Mouse (Mus musculus) kidney, embryonic 16.5 days (tissue): Measurements from ENCODE around the gene Bbof1. TPM values are rescaled to one million over a fixed set of nuclear protein-coding genes. Genes with fewer than 3 reads are reported as not detected.

Experiments used
- ATAC-seq: fragments of 200-750 bp; cut with Nextera tagmentation; 2 replicates; pipeline ENCODE4 v1.8.0; 2017; ENCODE audit warnings: moderate TSS enrichment; ENCODE audit not compliant: low FRiP score, low TSS enrichment
- H3K27ac ChIP-seq: fragments of 300-500 bp; sonication (generic); 2 replicates; pipeline ENCODE4 v1.5.1; 2014; ENCODE audit warnings: low read length
- H3K27me3 ChIP-seq: fragments of 300-500 bp; sonication (generic); 2 replicates; pipeline ENCODE4 v1.6.1; 2014; ENCODE audit warnings: low read length, control low read depth, mixed read lengths; ENCODE audit not compliant: insufficient read depth
- H3K36me3 ChIP-seq: fragments of 300-500 bp; sonication (generic); 2 replicates; pipeline ENCODE4 v1.6.1; 2014; ENCODE audit warnings: low read length, control low read depth, mixed read lengths; ENCODE audit not compliant: insufficient read depth
- H3K4me1 ChIP-seq: fragments of 300-500 bp; sonication (generic); 2 replicates; pipeline ENCODE4 v1.6.1; 2014; ENCODE audit warnings: low read length, control low read depth, mixed read lengths; ENCODE audit not compliant: insufficient read depth
- H3K4me2 ChIP-seq: fragments of 300-500 bp; sonication (generic); replicated peaks from 2 replicates; pipeline ENCODE4 v1.6.1; 2014; ENCODE audit warnings: low read depth, low read length
- H3K4me3 ChIP-seq: fragments of 300-500 bp; sonication (generic); 2 replicates; pipeline ENCODE4 v1.5.1; 2014; ENCODE audit warnings: mild to moderate bottlenecking, low read length
- H3K9ac ChIP-seq: fragments of 300-500 bp; sonication (generic); replicated peaks from 2 replicates; pipeline ENCODE4 v1.6.1; 2014; ENCODE audit warnings: low read length
- H3K9me3 ChIP-seq: fragments of 300-500 bp; sonication (generic); 2 replicates; pipeline ENCODE4 v1.6.1; 2016; ENCODE audit warnings: low read length, control low read depth
- WGBS: fragments of 180-500 bp; shearing (Covaris S2); extraction: QIAGEN DNeasy Blood & Tissue Kit; methylation state at CpG from one replicate; pipeline ENCODE4 v1.1.7; 2014; 5-methylcytosine and 5-hydroxymethylcytosine counted together
- polyA plus RNA-seq: library from polyadenylated mRNA; unstranded; fragments of >200 nt; fragmentation: Nextera tagmentation; extraction: Ambion mirVana; gene quantifications from 2 replicates; pipeline ENCODE4 v1.2.1, GENCODE M21; 2015

Gene Bbof1
- polyA plus RNA-seq, 1 experiment from 2014 or later = 1.5 TPM

- no peaks in the 10 kb centered on the region for H3K9me3 ChIP-seq
- peaks cover 3% of the 10 kb centered on the region; the same call in 1 of the 2 replicates for H3K36me3 ChIP-seq
- H3K4me3 ChIP-seq = no peak overlapping the region
- no peak overlapping the region for H3K4me2 ChIP-seq
- H3K27ac ChIP-seq = no peak overlapping the region
- H3K4me1 ChIP-seq = no peaks in the 10 kb centered on the region
- H3K27me3 ChIP-seq = no peaks in the 10 kb centered on the region
- H3K9ac ChIP-seq = no peak overlapping the region
- ATAC-seq = no peak
- WGBS = 71% methylated on average over 5 of the region's 5 CpGs
Observed at GRCm38 (mm10) chr12:84384644-84385081, 24.2 kb upstream of the Bbof1 start.

- no peaks in the 10 kb centered on the region for H3K27me3 ChIP-seq
- no peak for ATAC-seq
- H3K9ac ChIP-seq = no peak overlapping the region
- 88% methylated on average over 4 of the region's 4 CpGs for WGBS
- no peak overlapping the region for H3K27ac ChIP-seq
- H3K4me2 ChIP-seq = no peak overlapping the region
- no peaks in the 10 kb centered on the region for H3K4me1 ChIP-seq
- H3K36me3 ChIP-seq = peaks cover 3% of the 10 kb centered on the region; the same call in 1 of the 2 replicates
- H3K4me3 ChIP-seq = no peak overlapping the region
- no peaks in the 10 kb centered on the region for H3K9me3 ChIP-seq
Observed at GRCm38 (mm10) chr12:84385408-84385807, 23.5 kb upstream of the Bbof1 start.

GRCm38 (mm10) chr12:84388097-84388496 is 20.8 kb upstream of the Bbof1 start:
- no peak for ATAC-seq
- WGBS = 78% methylated on average over 8 of the region's 8 CpGs

GRCm38 (mm10) chr12:84388774-84389400 is 20.0 kb upstream of the Bbof1 start:
- ATAC-seq = no peak
- Histone ChIP-seq H3K4me1 (no peaks in the 10 kb centered on the region), H3K9ac (no peak overlapping the region), H3K27ac (no peak overlapping the region), H3K36me3 (0 out of 2 replicates have a peak, but pooled peaks cover 3% of the 10 kb centered on the region), H3K9me3 (no peaks in the 10 kb centered on the region), H3K27me3 (no peaks in the 10 kb centered on the region), H3K4me3 (no peak overlapping the region), H3K4me2 (no peak overlapping the region)
- 67% methylated on average over 14 of the region's 14 CpGs for WGBS

More at GRCm38 (mm10) chr12:84388097-84388496, 20.8 kb upstream of the Bbof1 start:
- Histone ChIP-seq H3K4me3 (no peak overlapping the region), H3K27ac (no peak overlapping the region), H3K9ac (no peak overlapping the region), H3K9me3 (no peaks in the 10 kb centered on the region), H3K4me2 (no peak overlapping the region), H3K36me3 (peaks cover 2% of the 10 kb centered on the region; the same call in 1 of the 2 replicates), H3K4me1 (no peaks in the 10 kb centered on the region), H3K27me3 (no peaks in the 10 kb centered on the region)

GRCm38 (mm10) chr12:84390336-84390735 is 18.5 kb upstream of the Bbof1 start:
- Histone ChIP-seq H3K9me3 (no peaks in the 10 kb centered on the region), H3K9ac (no peak overlapping the region), H3K4me1 (no peaks in the 10 kb centered on the region), H3K36me3 (0 out of 2 replicates have a peak, but pooled peaks cover 3% of the 10 kb centered on the region), H3K4me3 (no peak overlapping the region), H3K27ac (no peak overlapping the region), H3K4me2 (no peak overlapping the region), H3K27me3 (no peaks in the 10 kb centered on the region)
- no peak for ATAC-seq
- WGBS = 80% methylated on average over 6 of the region's 6 CpGs

- no peak overlapping the region for H3K4me2 ChIP-seq
- no peaks in the 10 kb centered on the region for H3K9me3 ChIP-seq
- no peak overlapping the region for H3K9ac ChIP-seq
- no peaks in the 10 kb centered on the region for H3K4me1 ChIP-seq
- 0 out of 2 replicates have a peak, but pooled peaks cover 3% of the 10 kb centered on the region for H3K36me3 ChIP-seq
- no peaks in the 10 kb centered on the region for H3K27me3 ChIP-seq
- H3K27ac ChIP-seq = no peak overlapping the region
- H3K4me3 ChIP-seq = no peak overlapping the region
- 93% methylated on average over 4 of the region's 4 CpGs for WGBS
- ATAC-seq = no peak
Observed at GRCm38 (mm10) chr12:84392681-84393080, 16.2 kb upstream of the Bbof1 start.

GRCm38 (mm10) chr12:84393847-84394246 is 15.0 kb upstream of the Bbof1 start:
- H3K4me1 ChIP-seq = no peaks in the 10 kb centered on the region
- no peak overlapping the region for H3K27ac ChIP-seq
- no peaks in the 10 kb centered on the region for H3K9me3 ChIP-seq
- no peak overlapping the region for H3K9ac ChIP-seq
- WGBS = 89% methylated on average over 5 of the region's 5 CpGs
- H3K27me3 ChIP-seq = no peaks in the 10 kb centered on the region
- no peak overlapping the region for H3K4me2 ChIP-seq
- no peak for ATAC-seq
- 0 out of 2 replicates have a peak, but pooled peaks cover 3% of the 10 kb centered on the region for H3K36me3 ChIP-seq
- H3K4me3 ChIP-seq = no peak overlapping the region

- 73% methylated on average over 14 of the region's 14 CpGs for WGBS
- peaks cover 4% of the 10 kb centered on the region; the same call in 1 of the 2 replicates for H3K4me1 ChIP-seq
- no peak; the same call in 1 of the 2 replicates for ATAC-seq
- no peak overlapping the region for H3K9ac ChIP-seq
- H3K36me3 ChIP-seq = 0 out of 2 replicates have a peak, but pooled peaks cover 3% of the 10 kb centered on the region
- no peak overlapping the region for H3K4me3 ChIP-seq
- no peak overlapping the region; the same call in 1 of the 2 replicates for H3K27ac ChIP-seq
- no peaks in the 10 kb centered on the region for H3K9me3 ChIP-seq
- no peak overlapping the region for H3K4me2 ChIP-seq
- no peaks in the 10 kb centered on the region for H3K27me3 ChIP-seq
Observed at GRCm38 (mm10) chr12:84396947-84397679, 11.8 kb upstream of the Bbof1 start.

- ATAC-seq = no peak
- H3K36me3 ChIP-seq = 0 out of 2 replicates have a peak, but pooled peaks cover 3% of the 10 kb centered on the region
Observed at GRCm38 (mm10) chr12:84397685-84398084, 11.2 kb upstream of the Bbof1 start.

GRCm38 (mm10) chr12:84398629-84399028 is 10.2 kb upstream of the Bbof1 start:
- no peak overlapping the region for H3K4me2 ChIP-seq
- peaks cover 4% of the 10 kb centered on the region; the same call in 1 of the 2 replicates for H3K4me1 ChIP-seq
- no peaks in the 10 kb centered on the region for H3K27me3 ChIP-seq
- H3K9me3 ChIP-seq = no peaks in the 10 kb centered on the region
- no peaks in the 10 kb centered on the region for H3K36me3 ChIP-seq
- 73% methylated on average over 5 of the region's 5 CpGs for WGBS
- H3K4me3 ChIP-seq = no peak overlapping the region
- H3K27ac ChIP-seq = no peak overlapping the region
- ATAC-seq = no peak
- H3K9ac ChIP-seq = no peak overlapping the region

More at GRCm38 (mm10) chr12:84397685-84398084, 11.2 kb upstream of the Bbof1 start:
- no peak overlapping the region for H3K9ac ChIP-seq
- H3K4me1 ChIP-seq = peaks cover 4% of the 10 kb centered on the region; the same call in 1 of the 2 replicates
- H3K9me3 ChIP-seq = no peaks in the 10 kb centered on the region
- no peaks in the 10 kb centered on the region for H3K27me3 ChIP-seq
- H3K27ac ChIP-seq = no peak overlapping the region
- H3K4me3 ChIP-seq = no peak overlapping the region
- no peak overlapping the region for H3K4me2 ChIP-seq
